Mouse (Mus musculus): ENCODE results near the gene Sfi1.

The Sfi1 gene

GRCm38 (mm10) chr11:3181971-3182370, 11.3 kb downstream of the Sfi1 start:
- POLR2A ChIA-PET = interaction anchor here (0.6 to 23.8 kb wide), 15 partner anchors 10 to 47 kb away, joined by 3 to 4148 read pairs (median 18); partner anchors contain the start of genes Sfi1 (in 4 of the 4) and Eif4enif1 (in 1 of the 4)
- CTCF ChIA-PET = interaction anchor here (0.6 to 27.0 kb wide), 16 partner anchors 9 to 49 kb away, joined by 3 to 615 read pairs (median 4); partner anchors contain the start of gene Sfi1 (in 4 of the 4)

GRCm38 (mm10) chr11:3181250-3181649, 12.0 kb downstream of the Sfi1 start:
- CTCF ChIA-PET = interaction anchor here in 3 of 4 experiments (0.5 to 27.0 kb wide), 9 partner anchors 9 to 48 kb away, joined by 3 to 615 read pairs (median 30); partner anchors contain the start of gene Sfi1 (in 3 of the 3)

GRCm38 (mm10) chr11:3180510-3181160, 12.6 kb downstream of the Sfi1 start:
- ChIA-PET POLR2A (interaction anchor here (3.3 to 24.5 kb wide), 11 partner anchors 10 to 46 kb away, joined by 18 to 5029 read pairs (median 794); partner anchors contain the start of genes Sfi1 (in 4 of the 4) and Eif4enif1 (in 1 of the 4)), CTCF (interaction anchor here (0.5 to 27.0 kb wide), 8 partner anchors 9 to 37 kb away, joined by 6 to 718 read pairs (median 120); partner anchors contain the start of gene Sfi1 (in 3 of the 4))

More at GRCm38 (mm10) chr11:3181250-3181649, 12.0 kb downstream of the Sfi1 start:
- POLR2A ChIA-PET = interaction anchor here (1.0 to 23.8 kb wide), 12 partner anchors 11 to 46 kb away, joined by 3 to 4148 read pairs (median 124); partner anchors contain the start of genes Sfi1 (in 4 of the 4) and Eif4enif1 (in 1 of the 4)

GRCm38 (mm10) chr11:3179726-3180092, 13.6 kb downstream of the Sfi1 start:
- ChIA-PET POLR2A (interaction anchor here (0.5 to 24.5 kb wide), 24 partner anchors 8 to 1087 kb away, joined by 3 to 5029 read pairs (median 18); partner anchors contain the start of genes Sfi1 (in 4 of the 4) and Eif4enif1 (in 1 of the 4)), CTCF (interaction anchor here (0.8 to 27.0 kb wide), 20 partner anchors 7 to 46 kb away, joined by 3 to 718 read pairs (median 44); partner anchors contain the start of gene Sfi1 (in 4 of the 4))

- CTCF ChIA-PET = interaction anchor here (0.7 to 27.0 kb wide), 26 partner anchors 7 to 49 kb away, joined by 3 to 718 read pairs (median 13); partner anchors contain the start of gene Sfi1 (in 4 of the 4)
- POLR2A ChIA-PET = interaction anchor here (0.5 to 24.5 kb wide), 25 partner anchors 8 to 1088 kb away, joined by 3 to 5029 read pairs (median 22); partner anchors contain the start of genes Sfi1 (in 4 of the 4) and Eif4enif1 (in 1 of the 4)
Measured at GRCm38 (mm10) chr11:3178968-3179725, 14.1 kb downstream of the Sfi1 start.

- ChIA-PET POLR2A (interaction anchor here (0.6 to 24.5 kb wide), 24 partner anchors 9 to 1662 kb away, joined by 3 to 5029 read pairs (median 8); partner anchors contain the start of genes Sfi1 (in 3 of the 4) and Eif4enif1 (in 1 of the 4)), CTCF (interaction anchor here (0.5 to 27.0 kb wide), 28 partner anchors 2 to 499 kb away, joined by 3 to 718 read pairs (median 8); partner anchors contain the start of gene Sfi1 (in 4 of the 4))
Measured at GRCm38 (mm10) chr11:3173425-3174318, 19.6 kb downstream of the Sfi1 start.

- ChIA-PET CTCF (interaction anchor here (0.6 to 24.4 kb wide), 19 partner anchors 8 to 500 kb away, joined by 3 to 718 read pairs (median 9); partner anchors contain the start of gene Sfi1 (in 4 of the 4)), POLR2A (interaction anchor here (0.9 to 24.5 kb wide), 18 partner anchors 8 to 37 kb away, joined by 3 to 5029 read pairs (median 16); partner anchors contain the start of genes Sfi1 (in 4 of the 4) and Eif4enif1 (in 1 of the 4))
Measured at GRCm38 (mm10) chr11:3172526-3172925, 20.7 kb downstream of the Sfi1 start.

GRCm38 (mm10) chr11:3171931-3172330, 21.3 kb downstream of the Sfi1 start:
- CTCF ChIA-PET = interaction anchor here (0.9 to 24.4 kb wide), 18 partner anchors 8 to 46 kb away, joined by 3 to 718 read pairs (median 12); partner anchors contain the start of gene Sfi1 (in 4 of the 4)

GRCm38 (mm10) chr11:3169042-3169441, 24.2 kb downstream of the Sfi1 start:
- CTCF ChIA-PET = interaction anchor here (0.7 to 24.4 kb wide), 15 partner anchors 9 to 90 kb away, joined by 3 to 718 read pairs (median 16); partner anchors contain the start of gene Sfi1 (in 4 of the 4)
- POLR2A ChIA-PET = interaction anchor here (0.8 to 24.5 kb wide), 18 partner anchors 3 to 124 kb away, joined by 3 to 5029 read pairs (median 17); partner anchors contain the start of genes Sfi1 (in 3 of the 4) and Eif4enif1 (in 1 of the 4)

More at GRCm38 (mm10) chr11:3171931-3172330, 21.3 kb downstream of the Sfi1 start:
- POLR2A ChIA-PET = interaction anchor here (0.6 to 24.5 kb wide), 16 partner anchors 0 to 1138 kb away, joined by 4 to 5029 read pairs (median 72); partner anchors contain the start of genes Sfi1 (in 4 of the 4) and Eif4enif1 (in 1 of the 4)

- ChIA-PET CTCF (interaction anchor here (0.6 to 24.4 kb wide), 28 partner anchors 8 to 32 kb away, joined by 3 to 718 read pairs (median 8); partner anchors contain the start of gene Sfi1 (in 4 of the 4)), POLR2A (interaction anchor here (0.6 to 24.5 kb wide), 28 partner anchors 4 to 204 kb away, joined by 3 to 5029 read pairs (median 7); partner anchors contain the start of genes Sfi1 (in 3 of the 4) and Eif4enif1 (in 1 of the 4))
Measured at GRCm38 (mm10) chr11:3167571-3168001, 25.7 kb downstream of the Sfi1 start.

GRCm38 (mm10) chr11:3167129-3167528, 26.1 kb downstream of the Sfi1 start:
- POLR2A ChIA-PET = interaction anchor here (0.5 to 24.5 kb wide), 27 partner anchors 3 to 32 kb away, joined by 3 to 5029 read pairs (median 7); partner anchors contain the start of genes Sfi1 (in 4 of the 4) and Eif4enif1 (in 1 of the 4)
- CTCF ChIA-PET = interaction anchor here (0.7 to 24.4 kb wide), 27 partner anchors 7 to 32 kb away, joined by 3 to 718 read pairs (median 9); partner anchors contain the start of gene Sfi1 (in 4 of the 4)

- POLR2A ChIA-PET = interaction anchor here (0.7 to 24.5 kb wide), 27 partner anchors 2 to 39 kb away, joined by 3 to 5029 read pairs (median 7); partner anchors contain the start of genes Sfi1 (in 4 of the 4) and Eif4enif1 (in 1 of the 4)
- CTCF ChIA-PET = interaction anchor here (0.6 to 24.4 kb wide), 28 partner anchors 8 to 31 kb away, joined by 3 to 718 read pairs (median 9); partner anchors contain the start of gene Sfi1 (in 4 of the 4)
Measured at GRCm38 (mm10) chr11:3166321-3166720, 26.9 kb downstream of the Sfi1 start.

- POLR2A ChIA-PET = interaction anchor here (0.8 to 24.5 kb wide), 16 partner anchors 1 to 38 kb away, joined by 3 to 5029 read pairs (median 75); partner anchors contain the start of genes Sfi1 (in 3 of the 4) and Eif4enif1 (in 1 of the 4)
- CTCF ChIA-PET = interaction anchor here (1.0 to 24.4 kb wide), 18 partner anchors 8 to 30 kb away, joined by 3 to 718 read pairs (median 11); partner anchors contain the start of gene Sfi1 (in 4 of the 4)
Measured at GRCm38 (mm10) chr11:3165210-3165782, 28.0 kb downstream of the Sfi1 start.

- POLR2A ChIA-PET = interaction anchor here in 3 of 4 experiments (1.6 to 24.5 kb wide), 8 partner anchors 9 to 29 kb away, joined by 9 to 5029 read pairs (median 794); partner anchors contain the start of genes Sfi1 (in 2 of the 3) and Eif4enif1 (in 1 of the 3)
Measured at GRCm38 (mm10) chr11:3163661-3164060, 29.6 kb downstream of the Sfi1 start.

GRCm38 (mm10) chr11:3163122-3163521, 30.1 kb downstream of the Sfi1 start:
- ChIA-PET POLR2A (interaction anchor here (0.5 to 24.5 kb wide), 23 partner anchors 9 to 103 kb away, joined by 3 to 5029 read pairs (median 6); partner anchors contain the start of genes Sfi1 (in 3 of the 4), Eif4enif1 (in 2 of the 4) and Drg1 (in 1 of the 4)), CTCF (interaction anchor here (0.6 to 24.4 kb wide), 32 partner anchors 8 to 35 kb away, joined by 3 to 718 read pairs (median 8); partner anchors contain the start of gene Sfi1 (in 4 of the 4))

More at GRCm38 (mm10) chr11:3163661-3164060, 29.6 kb downstream of the Sfi1 start:
- CTCF ChIA-PET = interaction anchor here in 3 of 4 experiments (1.2 to 24.4 kb wide), 9 partner anchors 9 to 28 kb away, joined by 3 to 718 read pairs (median 63); partner anchors contain the start of gene Sfi1 (in 2 of the 3)
